Mouse (Mus musculus): Measurements from ENCODE around the gene C530025M09Rik. TPM values are rescaled to one million over a fixed set of nuclear protein-coding genes. Genes with fewer than 3 reads are reported as not detected.

C530025M09Rik gene
- polyA plus RNA-seq, 1 experiment from 2014 or later: not detected

DNA sequence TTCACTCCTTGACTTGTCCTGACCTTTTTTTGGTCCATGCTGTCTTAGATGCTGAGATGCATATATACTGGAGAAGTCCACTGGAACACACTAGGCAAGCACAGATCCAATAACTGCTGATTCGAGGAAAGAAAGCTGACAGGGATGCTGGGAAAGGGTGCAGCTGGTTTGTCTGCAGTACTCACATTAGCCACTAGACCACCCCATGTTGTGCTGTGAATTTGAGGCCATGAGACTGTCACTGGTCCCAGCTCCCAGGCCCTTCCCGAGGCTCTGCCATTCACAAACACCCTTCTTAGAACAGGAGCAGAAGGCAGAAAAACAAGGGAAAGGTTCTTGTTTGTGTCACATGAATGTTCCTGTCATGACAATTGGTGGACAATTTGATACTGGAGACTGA, 10.8 kb downstream of the C530025M09Rik start:
- no peaks in the 10 kb centered on the region for H3K27me3 ChIP-seq (ENCODE audit: control insufficient read depth, insufficient read depth, low read length)
- H3K27ac ChIP-seq (ENCODE audit: low read depth, low read length): no peak overlapping the region
- no peaks in the 10 kb centered on the region for H3K9me3 ChIP-seq (replicated peaks; ENCODE audit: control insufficient read depth, low read length)
- no peaks in the 10 kb centered on the region for H3K36me3 ChIP-seq (ENCODE audit: control insufficient read depth, insufficient read depth, low read length)
- H3K4me3 ChIP-seq (ENCODE audit: low read depth, low read length): no peak overlapping the region
- peaks cover 6% of the 10 kb centered on the region; the same call in 1 of the 2 replicates for H3K4me1 ChIP-seq (ENCODE audit: control insufficient read depth, insufficient read depth, low read length)
- ATAC-seq (replicated peaks; ENCODE audit: insufficient number of reproducible peaks, low FRiP score, low TSS enrichment): no peak
- H3K4me2 ChIP-seq: no peak overlapping the region
- WGBS (ENCODE audit: insufficient replicate concordance): 35% methylated on average over 2 of the region's 2 CpGs
- no peak overlapping the region for H3K9ac ChIP-seq (ENCODE audit: low read depth, low read length)

DNA sequence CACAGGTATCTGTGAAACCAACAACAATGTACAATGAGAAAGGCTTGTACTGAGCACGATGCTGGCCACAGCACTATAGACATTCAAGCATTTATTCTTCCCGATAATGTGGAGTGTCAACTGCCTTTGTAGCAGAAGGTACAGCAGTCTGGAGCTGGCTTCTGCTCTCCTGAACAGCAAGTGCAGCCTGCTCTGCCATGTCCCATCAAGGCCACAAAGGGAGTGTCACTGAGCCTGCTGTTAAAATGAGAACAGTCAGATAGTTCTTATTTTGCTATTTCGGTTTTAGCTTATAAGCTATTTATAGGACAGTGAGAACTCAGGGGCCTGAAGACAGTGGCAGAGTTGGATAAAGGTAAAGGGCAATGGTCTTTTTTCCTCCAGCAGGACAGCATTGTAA, 11.3 kb downstream of the C530025M09Rik start:
- Histone ChIP-seq H3K27me3 (ENCODE audit: control insufficient read depth, insufficient read depth, low read length) (no peaks in the 10 kb centered on the region), H3K27ac (ENCODE audit: low read depth, low read length) (no peak overlapping the region), H3K4me3 (ENCODE audit: low read depth, low read length) (no peak overlapping the region), H3K4me2 (no peak overlapping the region), H3K36me3 (ENCODE audit: control insufficient read depth, insufficient read depth, low read length) (no peaks in the 10 kb centered on the region), H3K9ac (ENCODE audit: low read depth, low read length) (no peak overlapping the region), H3K9me3 (replicated peaks; ENCODE audit: control insufficient read depth, low read length) (no peaks in the 10 kb centered on the region), H3K4me1 (ENCODE audit: control insufficient read depth, insufficient read depth, low read length) (peaks cover 6% of the 10 kb centered on the region; the same call in 1 of the 2 replicates)
- WGBS (ENCODE audit: insufficient replicate concordance): 69% methylated on average over 3 of the region's 3 CpGs
- ATAC-seq (replicated peaks; ENCODE audit: insufficient number of reproducible peaks, low FRiP score, low TSS enrichment): no peak

DNA sequence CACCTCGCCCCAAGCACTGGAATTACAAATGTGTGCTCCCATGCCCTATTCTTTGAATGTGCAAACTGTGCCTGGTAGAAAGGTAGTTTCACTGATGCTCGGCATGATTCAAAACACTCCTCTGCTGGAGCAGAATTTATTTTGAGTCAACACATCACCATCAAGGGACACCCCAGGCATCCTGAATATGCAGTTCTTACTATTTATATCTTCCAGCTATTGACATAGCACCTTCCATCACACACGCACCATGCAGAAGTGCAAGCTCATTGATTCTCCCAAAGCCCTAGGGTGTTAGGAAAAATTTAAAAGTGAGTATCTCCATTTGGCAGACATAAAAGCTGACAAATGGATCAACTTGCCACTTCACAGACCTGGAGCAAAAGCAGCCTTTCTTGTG, 12.6 kb downstream of the C530025M09Rik start:
- no peaks in the 10 kb centered on the region for H3K27me3 ChIP-seq (ENCODE audit: control insufficient read depth, insufficient read depth, low read length)
- H3K4me3 ChIP-seq (ENCODE audit: low read depth, low read length): no peak overlapping the region
- H3K9me3 ChIP-seq (replicated peaks; ENCODE audit: control insufficient read depth, low read length): no peaks in the 10 kb centered on the region
- no peak overlapping the region for H3K9ac ChIP-seq (ENCODE audit: low read depth, low read length)
- H3K4me2 ChIP-seq: no peak overlapping the region
- ATAC-seq (replicated peaks; ENCODE audit: insufficient number of reproducible peaks, low FRiP score, low TSS enrichment): peak; percentile 49; the same call in 1 of the 2 replicates
- H3K4me1 ChIP-seq (ENCODE audit: control insufficient read depth, insufficient read depth, low read length): peaks cover 6% of the 10 kb centered on the region; the same call in 1 of the 2 replicates
- 54% methylated on average over 3 of the region's 3 CpGs for WGBS (ENCODE audit: insufficient replicate concordance)
- no peaks in the 10 kb centered on the region for H3K36me3 ChIP-seq (ENCODE audit: control insufficient read depth, insufficient read depth, low read length)
- H3K27ac ChIP-seq (ENCODE audit: low read depth, low read length): no peak overlapping the region

DNA sequence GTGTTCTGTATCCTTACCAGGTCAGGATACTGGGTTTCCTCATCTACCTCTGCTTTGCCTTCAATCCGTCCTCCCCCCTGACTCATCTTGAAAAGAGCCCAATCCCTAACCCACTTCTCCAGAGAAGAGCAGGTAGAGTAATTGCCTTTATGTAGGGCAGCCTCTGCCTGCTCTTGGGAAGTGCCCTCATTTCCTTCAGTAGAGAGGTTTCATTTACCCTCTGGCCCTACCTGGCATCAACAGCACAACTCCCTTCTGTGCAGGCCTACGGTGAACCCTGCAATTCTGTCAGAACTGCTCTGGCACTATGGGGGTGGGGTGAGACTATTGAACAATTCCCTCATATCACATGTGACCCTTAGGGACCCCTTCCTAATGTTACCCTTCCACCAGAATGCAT, 18.1 kb downstream of the C530025M09Rik start:
- no peak overlapping the region for H3K4me2 ChIP-seq
- H3K4me1 ChIP-seq (ENCODE audit: control insufficient read depth, insufficient read depth, low read length): no peaks in the 10 kb centered on the region
- no peaks in the 10 kb centered on the region for H3K9me3 ChIP-seq (replicated peaks; ENCODE audit: control insufficient read depth, low read length)
- H3K36me3 ChIP-seq (ENCODE audit: control insufficient read depth, insufficient read depth, low read length): no peaks in the 10 kb centered on the region
- no peak overlapping the region for H3K27ac ChIP-seq (ENCODE audit: low read depth, low read length)
- H3K4me3 ChIP-seq (ENCODE audit: low read depth, low read length): no peak overlapping the region
- WGBS (ENCODE audit: insufficient replicate concordance): 75% methylated on average over 2 of the region's 2 CpGs
- no peak for ATAC-seq (replicated peaks; ENCODE audit: insufficient number of reproducible peaks, low FRiP score, low TSS enrichment)
- H3K27me3 ChIP-seq (ENCODE audit: control insufficient read depth, insufficient read depth, low read length): no peaks in the 10 kb centered on the region
- no peak overlapping the region for H3K9ac ChIP-seq (ENCODE audit: low read depth, low read length)

DNA sequence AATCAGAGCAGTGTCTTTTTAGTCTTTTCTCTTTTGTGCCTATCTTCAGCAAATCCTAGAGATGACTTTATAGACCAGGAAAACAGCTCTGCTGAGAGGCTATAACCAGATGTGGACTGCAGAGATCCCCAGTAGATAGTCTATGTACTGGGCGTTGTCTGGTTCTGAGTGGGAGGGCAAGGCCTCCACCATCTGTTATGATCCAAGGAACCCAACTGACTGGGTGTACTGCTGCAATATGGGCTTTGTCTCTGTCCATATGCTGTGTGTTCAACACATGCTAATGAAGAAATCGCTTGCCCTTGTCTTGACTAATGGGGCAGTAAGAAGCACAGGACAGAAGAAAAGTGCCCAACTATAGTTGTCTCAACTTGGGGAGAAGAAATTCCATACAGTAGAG, 25.8 kb downstream of the C530025M09Rik start:
- Histone ChIP-seq H3K9ac (ENCODE audit: low read depth, low read length) (no peak overlapping the region), H3K36me3 (ENCODE audit: control insufficient read depth, insufficient read depth, low read length) (no peaks in the 10 kb centered on the region), H3K4me3 (ENCODE audit: low read depth, low read length) (no peak overlapping the region), H3K4me1 (ENCODE audit: control insufficient read depth, insufficient read depth, low read length) (no peaks in the 10 kb centered on the region), H3K9me3 (replicated peaks; ENCODE audit: control insufficient read depth, low read length) (no peaks in the 10 kb centered on the region), H3K4me2 (no peak overlapping the region), H3K27me3 (ENCODE audit: control insufficient read depth, insufficient read depth, low read length) (no peaks in the 10 kb centered on the region), H3K27ac (ENCODE audit: low read depth, low read length) (no peak overlapping the region)
- no peak for ATAC-seq (replicated peaks; ENCODE audit: insufficient number of reproducible peaks, low FRiP score, low TSS enrichment)
- 82% methylated on average over 2 of the region's 2 CpGs for WGBS (ENCODE audit: insufficient replicate concordance)

DNA sequence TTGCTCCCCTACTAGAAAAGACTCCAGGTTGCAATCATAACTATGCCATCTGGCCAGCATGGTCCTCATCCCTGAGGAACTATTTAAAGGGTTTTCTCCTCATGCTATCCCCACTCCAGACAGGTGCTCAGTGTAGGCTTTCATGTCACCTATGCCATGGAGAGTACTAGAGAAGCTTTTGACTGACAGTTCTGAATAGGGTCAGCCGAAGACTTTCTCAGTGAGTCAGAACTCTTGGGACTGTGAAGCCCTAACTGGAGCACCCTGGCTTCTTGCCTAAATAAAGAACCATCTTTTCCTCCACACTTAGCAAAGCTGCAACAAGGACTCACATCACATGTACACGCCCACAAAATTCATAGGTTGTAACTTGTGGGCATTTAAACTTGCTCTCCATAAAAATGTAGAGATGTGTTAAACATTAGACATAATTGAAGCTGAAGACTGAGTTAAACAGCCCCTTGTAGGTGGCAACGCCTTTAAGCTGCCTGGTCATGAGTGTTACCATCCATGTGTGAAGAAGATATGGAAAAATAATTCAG, 26.3 kb downstream of the C530025M09Rik start:
- no peak for ATAC-seq (replicated peaks; ENCODE audit: insufficient number of reproducible peaks, low FRiP score, low TSS enrichment)
- Histone ChIP-seq H3K36me3 (ENCODE audit: control insufficient read depth, insufficient read depth, low read length) (no peaks in the 10 kb centered on the region), H3K9me3 (replicated peaks; ENCODE audit: control insufficient read depth, low read length) (no peaks in the 10 kb centered on the region), H3K4me3 (ENCODE audit: low read depth, low read length) (no peak overlapping the region), H3K9ac (ENCODE audit: low read depth, low read length) (no peak overlapping the region), H3K27ac (ENCODE audit: low read depth, low read length) (no peak overlapping the region), H3K27me3 (ENCODE audit: control insufficient read depth, insufficient read depth, low read length) (no peaks in the 10 kb centered on the region), H3K4me2 (no peak overlapping the region), H3K4me1 (ENCODE audit: control insufficient read depth, insufficient read depth, low read length) (no peaks in the 10 kb centered on the region)
- 68% methylated on average over 3 of the region's 3 CpGs for WGBS (ENCODE audit: insufficient replicate concordance)

DNA sequence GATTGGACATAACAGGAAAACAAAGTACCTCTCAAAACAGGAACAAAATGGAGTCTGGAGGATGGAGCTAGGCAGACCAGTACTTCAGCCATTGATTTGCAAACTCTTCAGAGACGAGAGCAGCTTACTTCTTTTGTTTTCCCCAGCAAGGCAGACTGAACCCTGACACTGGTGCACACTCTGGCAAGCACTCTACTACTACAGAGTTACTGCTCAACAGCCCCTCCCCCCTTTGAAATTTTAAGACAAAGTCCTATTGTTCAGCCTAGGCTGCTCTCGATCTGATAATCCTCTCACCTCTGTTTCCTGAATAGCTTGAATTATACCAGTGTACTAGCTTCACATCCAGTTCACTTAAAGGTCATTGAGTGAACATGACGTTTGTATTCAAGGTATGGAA, 32.4 kb downstream of the C530025M09Rik start:
- no peak overlapping the region for H3K27ac ChIP-seq (ENCODE audit: low read depth, low read length)
- H3K4me1 ChIP-seq (ENCODE audit: control insufficient read depth, insufficient read depth, low read length): no peaks in the 10 kb centered on the region
- H3K4me3 ChIP-seq (ENCODE audit: low read depth, low read length): no peak overlapping the region
- 28% methylated on average over 3 of the region's 3 CpGs for WGBS (ENCODE audit: insufficient replicate concordance)
- no peak overlapping the region for H3K9ac ChIP-seq (ENCODE audit: low read depth, low read length)
- ATAC-seq (replicated peaks; ENCODE audit: insufficient number of reproducible peaks, low FRiP score, low TSS enrichment): no peak
- no peak overlapping the region for H3K4me2 ChIP-seq
- no peaks in the 10 kb centered on the region for H3K9me3 ChIP-seq (replicated peaks; ENCODE audit: control insufficient read depth, low read length)
- H3K36me3 ChIP-seq (ENCODE audit: control insufficient read depth, insufficient read depth, low read length): no peaks in the 10 kb centered on the region
- no peaks in the 10 kb centered on the region for H3K27me3 ChIP-seq (ENCODE audit: control insufficient read depth, insufficient read depth, low read length)

Other genes starting within 250 kb of the C530025M09Rik start
- 3.4 and 3.8 TPM in 2 replicates for gene Syndig1, start 2.0 kb downstream of the C530025M09Rik start, polyA plus RNA-seq (2014; fragmentation: Nextera tagmentation; extraction: Ambion mirVana)

All from heart, embryonic 11.5 days (tissue).